Mouse (Mus musculus) midbrain, postnatal 0 days (tissue): ENCODE data around the gene Sh3kbp1. TPM values are rescaled to one million over a fixed set of nuclear protein-coding genes. Genes with fewer than 3 reads are reported as not detected.

Experiments used
- ATAC-seq: fragments of 200-750 bp; cut with Nextera tagmentation; 2 replicates; pipeline ENCODE4 v1.8.0; 2017; ENCODE audit warnings: moderate number of reproducible peaks, mild to moderate bottlenecking, moderate TSS enrichment, moderate library complexity; ENCODE audit not compliant: low FRiP score
- DNase-seq: peaks from one replicate; pipeline ENCODE4 v3.0.0-alpha.2; 2015; ENCODE audit warnings: low spot score
- H3K27ac ChIP-seq: fragments of 300-500 bp; sonication (generic); 2 replicates; pipeline ENCODE4 v1.5.1; 2014; ENCODE audit warnings: low read depth, mild to moderate bottlenecking, low read length, mixed read lengths
- H3K27me3 ChIP-seq: fragments of 300-500 bp; sonication (generic); 2 replicates; pipeline ENCODE4 v1.6.1; 2014; ENCODE audit warnings: low read length, control low read depth, mixed read lengths; ENCODE audit not compliant: insufficient read depth
- H3K36me3 ChIP-seq: fragments of 300-500 bp; sonication (generic); 2 replicates; pipeline ENCODE4 v1.6.1; 2014; ENCODE audit warnings: low read length, control low read depth, mixed read lengths; ENCODE audit not compliant: insufficient read depth
- H3K4me1 ChIP-seq: fragments of 300-500 bp; sonication (generic); 2 replicates; pipeline ENCODE4 v1.6.1; 2014; ENCODE audit warnings: mild to moderate bottlenecking, control low read depth, antibody characterized with exemption, low read length, mixed read lengths; ENCODE audit not compliant: insufficient read depth
- H3K4me2 ChIP-seq: fragments of 300-500 bp; sonication (generic); 2 replicates; pipeline ENCODE4 v1.6.1; 2014; ENCODE audit warnings: low read depth, mild to moderate bottlenecking, low read length, mixed read lengths; ENCODE audit not compliant: poor library complexity, severe bottlenecking
- H3K4me3 ChIP-seq: fragments of 300-500 bp; sonication (generic); 2 replicates; pipeline ENCODE4 v1.5.1; 2014; ENCODE audit warnings: low read depth, mild to moderate bottlenecking, low read length, moderate library complexity
- H3K9ac ChIP-seq: fragments of 300-500 bp; sonication (generic); replicated peaks from 2 replicates; pipeline ENCODE4 v1.6.1; 2014; ENCODE audit warnings: mild to moderate bottlenecking, low read length, moderate library complexity, mixed read lengths; ENCODE audit not compliant: poor library complexity, severe bottlenecking
- H3K9me3 ChIP-seq: fragments of 300-500 bp; sonication (generic); 2 replicates; pipeline ENCODE4 v1.6.1; 2016; ENCODE audit warnings: low read length, control low read depth
- CTCF ChIP-seq: IDR thresholded peaks from 2 replicates; pipeline ENCODE4 v1.5.1; 2016; ENCODE audit warnings: antibody characterized with exemption, mild to moderate bottlenecking
- WGBS: fragments of 180-500 bp; shearing (Covaris S2); extraction: QIAGEN DNeasy Blood & Tissue Kit; methylation state at CpG from one replicate; pipeline ENCODE4 v1.1.7; 2014; 5-methylcytosine and 5-hydroxymethylcytosine counted together
- polyA plus RNA-seq: library from polyadenylated mRNA; unstranded; fragments of >200 nt; fragmentation: Nextera tagmentation; extraction: Ambion mirVana; gene quantifications from 2 replicates; pipeline ENCODE4 v1.2.1, GENCODE M21; 2015
- total RNA-seq: library from RNA; depleted of rRNA; stranded (reverse); fragments of >200 nt; gene quantifications from 2 replicates; pipeline ENCODE4 v1.2.3, GENCODE M21; 2014

Sh3kbp1 gene
- total and polyA plus RNA-seq, 2 experiments from 2014 or later: 41.9 to 42.4 TPM

- H3K36me3 ChIP-seq: no peaks in the 10 kb centered on the region
- no peak overlapping the region for H3K27ac ChIP-seq
- no peaks in the 10 kb centered on the region for H3K4me1 ChIP-seq
- DNase-seq (no peak), ATAC-seq (no peak)
- H3K9ac ChIP-seq: no peak overlapping the region
- TF ChIP-seq CTCF: no peak
- H3K27me3 ChIP-seq: no peaks in the 10 kb centered on the region
- no peak overlapping the region for H3K4me2 ChIP-seq
- no peaks in the 10 kb centered on the region for H3K9me3 ChIP-seq
- no peak overlapping the region for H3K4me3 ChIP-seq
- 82% methylated on average over 4 of the region's 4 CpGs for WGBS
Observed at GRCm38 (mm10) chrX:159686850-159687249, 59.8 kb downstream of the Sh3kbp1 start.

GRCm38 (mm10) chrX:159688698-159689097, 61.6 kb downstream of the Sh3kbp1 start:
- no peaks in the 10 kb centered on the region for H3K36me3 ChIP-seq
- 82% methylated on average over 5 of the region's 5 CpGs for WGBS
- TF ChIP-seq CTCF: no peak

GRCm38 (mm10) chrX:159689785-159690416, 62.8 kb downstream of the Sh3kbp1 start:
- no peaks in the 10 kb centered on the region for H3K4me1 ChIP-seq
- DNase-seq: no peak
- no peak overlapping the region for H3K27ac ChIP-seq
- H3K36me3 ChIP-seq: no peaks in the 10 kb centered on the region
- H3K9ac ChIP-seq: no peak overlapping the region
- ATAC-seq: no peak
- H3K4me2 ChIP-seq: no peak overlapping the region
- H3K4me3 ChIP-seq: no peak overlapping the region
- no peaks in the 10 kb centered on the region for H3K9me3 ChIP-seq
- H3K27me3 ChIP-seq: no peaks in the 10 kb centered on the region
- 76% methylated on average over 10 of the region's 10 CpGs for WGBS
- no peak for TF ChIP-seq CTCF

More at GRCm38 (mm10) chrX:159688698-159689097, 61.6 kb downstream of the Sh3kbp1 start:
- Histone ChIP-seq H3K4me1 (no peaks in the 10 kb centered on the region), H3K9ac (no peak overlapping the region), H3K27ac (no peak overlapping the region), H3K4me3 (no peak overlapping the region), H3K4me2 (no peak overlapping the region), H3K27me3 (no peaks in the 10 kb centered on the region), H3K9me3 (no peaks in the 10 kb centered on the region)
- ATAC-seq (no peak), DNase-seq (no peak)

GRCm38 (mm10) chrX:159693126-159693525, 66.1 kb downstream of the Sh3kbp1 start:
- H3K9me3 ChIP-seq: no peaks in the 10 kb centered on the region
- ATAC-seq (no peak), DNase-seq (no peak)
- 93% methylated on average over 5 of the region's 5 CpGs for WGBS
- H3K36me3 ChIP-seq: no peaks in the 10 kb centered on the region
- H3K4me2 ChIP-seq: no peak overlapping the region
- no peak for TF ChIP-seq CTCF
- H3K4me3 ChIP-seq: no peak overlapping the region
- no peak overlapping the region for H3K9ac ChIP-seq
- no peaks in the 10 kb centered on the region for H3K27me3 ChIP-seq
- H3K4me1 ChIP-seq: no peaks in the 10 kb centered on the region
- no peak overlapping the region for H3K27ac ChIP-seq

GRCm38 (mm10) chrX:159696545-159696944, 69.5 kb downstream of the Sh3kbp1 start:
- no peak overlapping the region for H3K9ac ChIP-seq
- H3K36me3 ChIP-seq: no peaks in the 10 kb centered on the region
- WGBS: 36% methylated on average over 2 of the region's 2 CpGs
- no peaks in the 10 kb centered on the region for H3K9me3 ChIP-seq
- H3K27me3 ChIP-seq: no peaks in the 10 kb centered on the region
- ATAC-seq: no peak
- DNase-seq: no peak
- H3K4me3 ChIP-seq: no peak overlapping the region
- H3K4me2 ChIP-seq: no peak overlapping the region
- H3K27ac ChIP-seq: no peak overlapping the region
- TF ChIP-seq CTCF: no peak
- H3K4me1 ChIP-seq: no peaks in the 10 kb centered on the region

GRCm38 (mm10) chrX:159697030-159697454, 70.0 kb downstream of the Sh3kbp1 start:
- no peaks in the 10 kb centered on the region for H3K9me3 ChIP-seq
- H3K9ac ChIP-seq: no peak overlapping the region
- H3K36me3 ChIP-seq: no peaks in the 10 kb centered on the region
- DNase-seq: no peak
- TF ChIP-seq CTCF: no peak
- H3K27ac ChIP-seq: no peak overlapping the region
- H3K4me3 ChIP-seq: no peak overlapping the region
- no peak for ATAC-seq
- H3K4me2 ChIP-seq: no peak overlapping the region
- H3K27me3 ChIP-seq: no peaks in the 10 kb centered on the region
- H3K4me1 ChIP-seq: no peaks in the 10 kb centered on the region
- 36% methylated on average over 4 of the region's 4 CpGs for WGBS
